Mouse (Mus musculus) ES-Bruce4 (cell line): ENCODE results near the gene Aven. TPM values are rescaled to one million over a fixed set of nuclear protein-coding genes. Genes with fewer than 3 reads are reported as not detected.
"Not testable (repeated sequence)": the region's sequence is repeated elsewhere in the genome, so short reads cannot be mapped to it uniquely, and the experiment has no call there.

ENCODE experiments used
- H3K27ac ChIP-seq: 2 replicates; pipeline ENCODE4 v1.5.1; 2012; ENCODE audit warnings: low read length, inconsistent platforms; ENCODE audit not compliant: insufficient read depth
- H3K27me3 ChIP-seq: 2 replicates; pipeline ENCODE4 v1.6.1; 2012; ENCODE audit warnings: mild to moderate bottlenecking, low read length, inconsistent platforms; ENCODE audit not compliant: control insufficient read depth, poor library complexity, insufficient read depth, severe bottlenecking
- H3K36me3 ChIP-seq: 2 replicates; pipeline ENCODE4 v1.6.1; 2012; ENCODE audit warnings: inconsistent platforms, mild to moderate bottlenecking, low read length, moderate library complexity; ENCODE audit not compliant: control insufficient read depth, poor library complexity, insufficient read depth, severe bottlenecking
- H3K4me1 ChIP-seq: one replicate; pipeline ENCODE4 v1.8.1; 2011; ENCODE audit warnings: low read length; ENCODE audit not compliant: control insufficient read depth, insufficient read depth
- H3K4me3 ChIP-seq: 2 replicates; pipeline ENCODE4 v1.5.1; 2011; ENCODE audit warnings: low read depth, mild to moderate bottlenecking, low read length
- H3K9ac ChIP-seq: 2 replicates; pipeline ENCODE4 v1.6.1; 2012; ENCODE audit warnings: low read depth, mild to moderate bottlenecking, inconsistent platforms; ENCODE audit not compliant: poor library complexity, severe bottlenecking
- H3K9me3 ChIP-seq: replicated peaks from 2 replicates; pipeline ENCODE4 v1.6.1; 2012; ENCODE audit warnings: mild to moderate bottlenecking, low read length, inconsistent platforms; ENCODE audit not compliant: control insufficient read depth, poor library complexity, insufficient read depth, severe bottlenecking
- CTCF ChIP-seq: IDR thresholded peaks from one replicate; pipeline ENCODE4 v1.8.1; 2011; ENCODE audit warnings: low read depth, low read length
- EP300 ChIP-seq: IDR thresholded peaks from 2 replicates; pipeline ENCODE4 v1.6.1; 2011; ENCODE audit warnings: low read depth, low read length; ENCODE audit not compliant: insufficient read depth
- POLR2A ChIP-seq: IDR thresholded peaks from one replicate; pipeline ENCODE4 v1.8.1; 2011; ENCODE audit warnings: low read length; ENCODE audit not compliant: insufficient read depth
- polyA plus RNA-seq: library from polyadenylated mRNA; stranded (reverse); fragments of >200 nt; gene quantifications from 2 replicates; pipeline ENCODE4 v1.2.4, GENCODE M21; 2011; ENCODE audit warnings: low read depth; ENCODE audit not compliant: missing spikeins, insufficient read depth, insufficient read length

Gene Aven
- 10.7 and 16.2 TPM in 2 replicates for polyA plus RNA-seq

GRCm38 (mm10) chr2:112492856-112493538, at the start of gene Aven:
TSS of gene Aven (plus strand) at chr2:112492964.
- H3K27ac ChIP-seq, result peak within 1 kb of the TSS; percentile 89
- H3K27me3 ChIP-seq, result no peaks in the 10 kb centered on the region
- H3K4me3 ChIP-seq, result peak within 1 kb of the TSS; percentile 89
- peaks cover 1% of the 10 kb centered on the region for H3K4me1 ChIP-seq
- no peaks in the 10 kb centered on the region for H3K9me3 ChIP-seq
- no peak for TF ChIP-seq CTCF
- TF ChIP-seq POLR2A, result peak; percentile 29
- H3K36me3 ChIP-seq, result no peaks in the 10 kb centered on the region
- H3K9ac ChIP-seq, result peak within 1 kb of the TSS; percentile 100

GRCm38 (mm10) chr2:112443491-112443890, 49.3 kb upstream of the Aven start:
- Histone ChIP-seq H3K36me3 (no peaks in the 10 kb centered on the region), H3K27me3 (no peaks in the 10 kb centered on the region), H3K4me3 (no peak overlapping the region), H3K9me3 (no peaks in the 10 kb centered on the region), H3K4me1 (no peaks in the 10 kb centered on the region), H3K27ac (no peak overlapping the region), H3K9ac (no peak overlapping the region)
- TF ChIP-seq POLR2A, result no peak
- TF ChIP-seq CTCF, result no peak
- no peak for TF ChIP-seq EP300

- no peak overlapping the region for H3K4me3 ChIP-seq
- no peaks in the 10 kb centered on the region for H3K4me1 ChIP-seq
- H3K36me3 ChIP-seq, result no peaks in the 10 kb centered on the region
- no peak for TF ChIP-seq CTCF
- no peak for TF ChIP-seq POLR2A
- no peak for TF ChIP-seq EP300
- no peaks in the 10 kb centered on the region for H3K9me3 ChIP-seq
- no peak overlapping the region for H3K9ac ChIP-seq
- H3K27ac ChIP-seq, result no peak overlapping the region
- no peaks in the 10 kb centered on the region for H3K27me3 ChIP-seq
Observed at GRCm38 (mm10) chr2:112445511-112445910, 47.3 kb upstream of the Aven start.

- H3K4me3 ChIP-seq, H3K36me3 ChIP-seq, H3K27ac ChIP-seq, H3K4me1 ChIP-seq, H3K27me3 ChIP-seq, H3K9me3 ChIP-seq, H3K9ac ChIP-seq: not testable (repeated sequence)
Observed at GRCm38 (mm10) chr2:112448046-112448445, 44.7 kb upstream of the Aven start.

GRCm38 (mm10) chr2:112448510-112449059, 44.2 kb upstream of the Aven start:
- no peaks in the 10 kb centered on the region for H3K9me3 ChIP-seq
- no peaks in the 10 kb centered on the region for H3K27me3 ChIP-seq
- no peak for TF ChIP-seq CTCF
- no peak for TF ChIP-seq EP300
- TF ChIP-seq POLR2A, result no peak
- no peak overlapping the region for H3K27ac ChIP-seq
- no peak overlapping the region for H3K9ac ChIP-seq
- no peak overlapping the region for H3K4me3 ChIP-seq
- no peaks in the 10 kb centered on the region for H3K4me1 ChIP-seq
- no peaks in the 10 kb centered on the region for H3K36me3 ChIP-seq

- Histone ChIP-seq H3K27ac (no peak overlapping the region), H3K9ac (no peak overlapping the region), H3K27me3 (no peaks in the 10 kb centered on the region), H3K36me3 (no peaks in the 10 kb centered on the region), H3K4me3 (no peak overlapping the region), H3K9me3 (no peaks in the 10 kb centered on the region), H3K4me1 (no peaks in the 10 kb centered on the region)
- TF ChIP-seq EP300 (no peak), CTCF (no peak), POLR2A (no peak)
Observed at GRCm38 (mm10) chr2:112449597-112450296, 43.0 kb upstream of the Aven start.

GRCm38 (mm10) chr2:112452513-112452912, 40.3 kb upstream of the Aven start:
- H3K27ac ChIP-seq, H3K27me3 ChIP-seq, H3K4me3 ChIP-seq, H3K4me1 ChIP-seq, H3K9ac ChIP-seq, H3K9me3 ChIP-seq, H3K36me3 ChIP-seq: not testable (repeated sequence)
